Mouse (Mus musculus): ENCODE data around the gene Tor1aip2.

Tor1aip2 gene

GRCm38 (mm10) chr1:156035269-156035929 is at the start of gene Tor1aip2:
Gene Tor1aip2 (plus strand): TSS chr1:156035403.
- DNase-seq (ENCODE audit: low read depth), result peak; percentile 94

- DNase-seq (ENCODE audit: low read depth), result no peak
Measured at GRCm38 (mm10) chr1:155987625-155988024, 47.6 kb upstream of the Tor1aip2 start.

- peak; percentile 9 for DNase-seq (ENCODE audit: low read depth)
Measured at GRCm38 (mm10) chr1:155989387-155989786, 45.8 kb upstream of the Tor1aip2 start.

- no peak for DNase-seq (ENCODE audit: low read depth)
Measured at GRCm38 (mm10) chr1:155990391-155990790, 44.8 kb upstream of the Tor1aip2 start.

GRCm38 (mm10) chr1:155994524-155994923 is 40.7 kb upstream of the Tor1aip2 start:
- DNase-seq (ENCODE audit: low read depth), result no peak

- no peak for DNase-seq (ENCODE audit: low read depth)
Measured at GRCm38 (mm10) chr1:155995612-155996011, 39.6 kb upstream of the Tor1aip2 start.

GRCm38 (mm10) chr1:156002366-156002765 is 32.8 kb upstream of the Tor1aip2 start:
- DNase-seq (ENCODE audit: low read depth), result no peak

- peak; percentile 29 for DNase-seq (ENCODE audit: low read depth)
Measured at GRCm38 (mm10) chr1:156003201-156003935, 31.8 kb upstream of the Tor1aip2 start.

- DNase-seq (ENCODE audit: low read depth), result no peak
Measured at GRCm38 (mm10) chr1:156005906-156006305, 29.3 kb upstream of the Tor1aip2 start.

- DNase-seq (ENCODE audit: low read depth), result no peak
Measured at GRCm38 (mm10) chr1:156009003-156009402, 26.2 kb upstream of the Tor1aip2 start.

GRCm38 (mm10) chr1:156019800-156020199 is 15.4 kb upstream of the Tor1aip2 start:
- no peak for DNase-seq (ENCODE audit: low read depth)

GRCm38 (mm10) chr1:156020402-156020801 is 14.8 kb upstream of the Tor1aip2 start:
- DNase-seq (ENCODE audit: low read depth), result no peak

GRCm38 (mm10) chr1:156024831-156025503 is 10.2 kb upstream of the Tor1aip2 start:
- DNase-seq (ENCODE audit: low read depth), result no peak

- no peak for DNase-seq (ENCODE audit: low read depth)
Measured at GRCm38 (mm10) chr1:156027849-156028248, 7.4 kb upstream of the Tor1aip2 start.

- DNase-seq (ENCODE audit: low read depth), result peak; percentile 50
Measured at GRCm38 (mm10) chr1:156028340-156028975, 6.7 kb upstream of the Tor1aip2 start.

GRCm38 (mm10) chr1:156033921-156034320 is 1.3 kb upstream of the Tor1aip2 start:
- DNase-seq (ENCODE audit: low read depth), result no peak

GRCm38 (mm10) chr1:156034661-156035060 is 542 bp upstream of the Tor1aip2 start:
- DNase-seq (ENCODE audit: low read depth), result no peak

- DNase-seq (ENCODE audit: low read depth), result peak; percentile 99
Measured at GRCm38 (mm10) chr1:156035930-156036737, 931 bp downstream of the Tor1aip2 start, which contains the start of gene Tor1aip1. Gene Tor1aip1 (minus strand): TSS chr1:156036480.

GRCm38 (mm10) chr1:156037144-156037583 is 2.0 kb downstream of the Tor1aip2 start:
- DNase-seq (ENCODE audit: low read depth), result peak; percentile 49

GRCm38 (mm10) chr1:156039989-156040388 is 4.8 kb downstream of the Tor1aip2 start:
- DNase-seq (ENCODE audit: low read depth), result peak; percentile 52

GRCm38 (mm10) chr1:156040731-156041401 is 5.7 kb downstream of the Tor1aip2 start:
- DNase-seq (ENCODE audit: low read depth), result peak; percentile 95
